Mouse (Mus musculus): Measurements from ENCODE around the gene Rere.
"Not testable (repeated sequence)": the region's sequence is repeated elsewhere in the genome, so short reads cannot be mapped to it uniquely, and the experiment has no call there.

Gene Rere

DNA sequence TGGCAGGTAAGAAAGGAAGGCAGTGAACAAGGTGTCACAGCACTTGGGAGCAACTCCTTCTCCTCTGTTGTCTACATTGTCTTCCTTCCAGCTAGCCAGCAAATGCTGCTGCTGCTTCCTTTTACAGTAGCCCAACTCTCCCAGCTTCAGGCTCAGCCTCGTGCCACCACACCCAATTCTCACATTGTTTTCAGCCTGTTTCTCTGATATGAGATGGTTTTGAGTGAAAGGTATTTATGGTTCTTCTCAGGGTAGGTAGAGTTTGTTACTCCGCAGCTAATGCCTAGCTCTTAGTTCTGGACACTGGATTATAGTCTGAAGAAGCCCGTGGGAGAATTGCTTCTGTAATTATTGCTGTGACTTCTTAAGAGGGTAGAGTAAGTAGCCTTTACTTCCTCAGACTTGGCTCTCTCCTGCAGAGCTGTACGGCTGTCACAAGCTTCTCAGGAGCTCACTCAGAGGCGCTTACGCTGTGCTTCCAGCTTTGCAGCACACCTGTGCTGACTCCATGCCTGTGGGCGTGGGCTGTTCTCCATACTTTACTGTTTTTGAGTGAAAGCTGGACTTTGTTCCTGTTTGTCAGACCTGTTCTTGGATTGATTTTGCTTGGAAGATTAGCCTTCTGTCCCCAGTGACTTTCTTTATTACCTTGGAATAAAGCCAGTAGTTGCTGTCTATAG, 212.0 kb downstream of the Rere start:
- no peak for DNase-seq (ENCODE audit: inconsistent age in 2 of 2, low spot score in 1 of 2)

GRCm38 (mm10) chr4:150493938-150494330, 212.5 kb downstream of the Rere start:
- DNase-seq (ENCODE audit: inconsistent age in 2 of 2, low spot score in 1 of 2), result not testable (repeated sequence)

DNA sequence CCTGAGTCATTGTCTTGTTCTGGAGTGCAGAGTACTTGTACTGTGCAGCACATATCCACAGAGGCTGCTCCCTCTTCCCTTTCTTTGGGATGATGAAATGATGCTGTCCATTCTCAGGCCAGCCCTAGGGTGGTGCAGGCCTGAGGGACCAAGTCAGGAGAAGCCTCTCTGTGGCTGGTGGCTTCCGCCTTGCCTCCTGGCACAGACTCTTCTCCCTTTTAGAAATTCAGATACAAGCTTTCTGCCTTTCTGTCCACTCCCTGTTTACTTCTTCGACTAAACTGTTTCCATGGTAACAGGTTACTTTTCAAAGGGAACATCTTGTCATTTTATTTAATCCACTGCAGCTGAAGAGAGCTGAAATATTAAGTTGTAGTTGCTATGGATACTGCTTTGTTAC, 214.1 kb downstream of the Rere start:
- no peak for DNase-seq (ENCODE audit: inconsistent age in 2 of 2, low spot score in 1 of 2)

DNA sequence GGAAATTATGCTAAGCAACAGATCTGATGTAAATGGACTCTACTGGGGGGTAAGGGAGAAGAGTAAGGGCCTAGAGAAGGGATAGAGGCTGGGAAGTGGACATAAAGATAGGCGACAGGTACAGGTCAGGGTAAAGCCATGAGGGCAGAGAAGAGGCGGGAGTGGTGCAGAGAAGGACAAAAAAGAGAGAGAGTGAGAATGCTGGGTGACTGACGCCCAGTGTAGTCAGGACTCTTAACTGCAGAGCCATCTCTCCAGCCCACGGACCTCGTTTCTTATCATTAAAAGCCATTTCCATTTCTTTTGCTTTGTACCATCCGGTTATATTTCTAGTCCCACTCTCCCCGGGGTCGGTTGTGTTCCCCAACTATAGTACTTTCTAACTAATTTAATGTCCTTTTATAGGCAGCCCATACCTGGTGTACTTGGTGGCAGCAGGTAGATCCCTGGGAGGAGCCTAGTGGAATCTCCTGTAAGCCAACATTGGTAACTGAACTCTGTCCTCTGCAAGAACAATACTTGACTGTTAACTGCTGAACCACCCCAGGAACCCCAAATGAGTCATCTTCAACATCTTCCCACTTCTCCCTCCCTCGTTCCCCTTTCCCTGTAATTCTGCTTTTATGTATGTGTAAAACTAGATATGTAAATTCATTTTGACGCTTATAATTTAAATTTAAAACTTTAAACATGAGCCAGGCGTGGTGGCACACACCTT, 223.0 kb downstream of the Rere start:
- DNase-seq (ENCODE audit: inconsistent age in 2 of 2, low spot score in 1 of 2), result no peak

DNA sequence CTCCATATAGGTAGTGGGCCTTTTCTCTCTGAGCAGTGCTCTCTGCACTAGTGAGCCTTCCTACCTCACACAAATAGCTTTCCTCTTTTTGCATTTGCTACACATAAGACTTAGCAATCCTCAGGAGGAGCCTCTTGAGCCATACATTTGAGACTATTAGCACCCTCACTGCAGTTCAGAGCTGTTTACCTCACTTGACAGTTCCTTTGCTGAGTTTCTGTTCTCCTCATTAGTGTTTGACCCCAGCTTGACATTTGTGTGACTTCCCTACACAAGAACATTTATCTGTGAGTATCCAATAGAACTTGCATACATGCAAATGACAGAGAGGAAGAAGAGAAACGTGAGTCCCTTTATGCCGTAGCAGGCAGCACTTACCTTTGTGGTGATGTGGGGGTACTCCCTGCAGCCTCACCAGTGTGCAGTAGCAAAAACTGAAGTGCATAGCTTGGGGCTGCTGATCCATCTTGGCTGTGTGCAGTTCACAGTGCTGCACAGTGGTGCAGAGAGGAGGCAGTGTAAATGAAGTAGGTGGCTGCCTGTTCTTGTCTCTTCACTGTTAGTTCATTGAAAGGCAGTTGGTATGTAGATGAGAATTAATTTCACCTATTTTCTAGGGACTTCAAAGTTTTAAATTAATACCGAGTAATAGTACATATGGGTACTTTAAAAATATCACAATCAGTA, 227.7 kb downstream of the Rere start:
- DNase-seq (ENCODE audit: inconsistent age in 2 of 2, low spot score in 1 of 2), result no peak

DNA sequence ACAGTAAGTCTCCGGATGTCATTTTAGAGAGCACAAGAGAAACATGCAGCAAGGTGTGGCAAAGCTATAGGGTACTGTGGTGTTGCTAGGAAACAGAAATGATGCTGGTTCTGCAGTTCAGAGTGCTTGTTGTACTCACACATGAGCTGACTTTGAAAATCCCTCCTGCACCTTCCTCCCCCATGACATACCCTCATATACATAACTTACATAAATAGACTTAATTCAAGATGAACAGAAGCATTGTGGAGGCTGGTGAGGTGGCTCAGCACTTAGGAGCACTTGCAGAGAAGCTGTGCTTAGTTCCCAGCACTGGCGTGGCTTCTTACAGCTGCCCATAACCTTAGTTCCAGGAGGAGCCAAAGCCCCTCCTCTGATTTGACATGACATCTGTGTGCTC, 228.6 kb downstream of the Rere start:
- DNase-seq (ENCODE audit: inconsistent age in 2 of 2, low spot score in 1 of 2), result no peak

- not testable (repeated sequence) for DNase-seq (ENCODE audit: inconsistent age in 2 of 2, low spot score in 1 of 2)
These were observed 231.9 kb downstream of the Rere start for GRCm38 (mm10) chr4:150513387-150513786.

DNA sequence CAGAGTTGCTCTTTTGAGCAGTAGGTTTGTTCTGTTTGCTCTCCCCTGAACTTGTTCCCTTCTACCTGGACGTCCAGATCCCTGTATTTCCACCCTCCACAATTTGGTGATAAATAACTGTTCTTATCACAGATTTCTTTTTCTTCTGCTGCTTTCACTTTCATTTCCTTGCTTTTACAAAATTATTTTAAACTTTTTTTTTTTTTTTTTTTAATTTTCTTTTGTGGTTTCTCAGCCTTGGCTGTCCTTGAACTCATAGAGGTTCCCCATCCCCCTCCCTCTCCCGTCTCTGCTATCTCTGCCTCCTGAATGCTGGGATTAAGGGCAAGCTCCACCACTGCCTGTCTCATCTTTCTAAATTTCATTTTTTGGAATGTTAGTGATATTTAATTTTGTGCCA, 234.8 kb downstream of the Rere start:
- DNase-seq (ENCODE audit: inconsistent age in 2 of 2, low spot score in 1 of 2), result no peak

- DNase-seq (ENCODE audit: inconsistent age in 2 of 2, low spot score in 1 of 2), result peak; percentile 46 to 70
These were observed 235.9 kb downstream of the Rere start for GRCm38 (mm10) chr4:150517381-150517780.

- DNase-seq (ENCODE audit: inconsistent age in 2 of 2, low spot score in 1 of 2), result no peak
These were observed 237.4 kb downstream of the Rere start for GRCm38 (mm10) chr4:150518826-150519225.

GRCm38 (mm10) chr4:150520069-150520468, 238.6 kb downstream of the Rere start:
- no peak for DNase-seq (ENCODE audit: inconsistent age in 2 of 2, low spot score in 1 of 2)

DNA sequence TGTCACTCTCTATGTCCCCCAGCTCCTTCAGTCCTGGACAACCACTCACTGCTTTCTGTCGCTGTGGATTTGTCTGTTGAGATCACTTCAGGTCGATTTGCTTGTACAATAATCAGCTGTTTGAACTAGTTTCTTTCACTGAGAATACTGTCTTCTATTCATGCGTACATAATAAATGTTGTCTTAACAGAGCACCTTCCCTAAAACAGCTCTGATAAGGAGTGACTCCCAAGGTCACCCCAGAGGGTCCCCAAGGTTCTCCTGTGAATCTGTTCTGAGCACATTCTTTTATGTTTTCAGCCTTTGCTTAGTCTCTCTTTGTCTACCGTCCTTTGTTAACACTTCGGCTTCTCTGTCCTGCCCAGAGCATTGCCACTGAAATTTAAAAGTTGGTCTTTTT, 241.0 kb downstream of the Rere start:
- no peak for DNase-seq (ENCODE audit: inconsistent age in 2 of 2, low spot score in 1 of 2)

GRCm38 (mm10) chr4:150523351-150523750, 241.9 kb downstream of the Rere start:
- DNase-seq (ENCODE audit: inconsistent age in 2 of 2, low spot score in 1 of 2), result no peak

- DNase-seq (ENCODE audit: inconsistent age in 2 of 2, low spot score in 1 of 2), result no peak
These were observed 244.8 kb downstream of the Rere start for GRCm38 (mm10) chr4:150526269-150526668.

DNA sequence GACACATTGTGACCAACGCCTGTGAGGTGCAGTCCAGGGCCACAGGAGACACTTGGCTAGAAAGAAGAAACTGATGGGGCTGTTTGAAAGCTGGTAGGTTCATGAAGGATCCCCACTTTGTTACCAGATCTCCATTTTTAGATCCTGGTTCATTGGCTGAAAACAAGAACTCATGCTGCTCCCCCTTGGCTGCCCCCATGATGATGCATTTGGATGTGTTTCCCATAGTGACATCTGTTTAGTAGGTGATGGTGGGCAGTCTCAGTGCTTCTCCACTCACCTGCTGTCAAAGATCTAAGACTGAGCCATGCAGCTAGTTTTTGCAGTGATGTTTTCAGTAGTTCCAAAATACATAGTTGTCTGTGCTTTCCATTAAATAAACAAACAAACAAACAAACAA, 247.0 kb downstream of the Rere start:
- no peak for DNase-seq (ENCODE audit: inconsistent age in 2 of 2, low spot score in 1 of 2)

DNA sequence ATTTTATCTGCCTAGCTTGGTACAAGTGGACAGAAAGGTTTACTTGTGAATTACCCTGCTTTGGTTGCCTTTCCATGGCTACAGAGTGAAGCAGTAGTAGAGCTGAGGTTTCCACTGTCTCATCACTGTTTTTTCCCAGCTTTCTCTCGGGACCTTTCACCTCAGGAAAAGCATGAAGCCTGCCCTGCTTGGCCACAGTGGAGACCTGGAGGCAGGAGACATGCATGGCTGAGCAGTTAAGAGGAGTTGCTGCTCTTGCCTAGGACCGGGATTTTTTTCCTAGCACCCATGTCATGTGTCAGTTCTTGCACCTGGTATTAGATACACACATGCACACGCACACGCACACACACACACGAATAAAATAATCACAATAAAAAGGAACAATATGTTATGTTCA, 247.4 kb downstream of the Rere start:
- DNase-seq (ENCODE audit: inconsistent age in 2 of 2, low spot score in 1 of 2), result no peak

GRCm38 (mm10) chr4:150531869-150532268, 250.4 kb downstream of the Rere start:
- no peak for DNase-seq (ENCODE audit: inconsistent age in 2 of 2, low spot score in 1 of 2)

- DNase-seq (ENCODE audit: inconsistent age in 2 of 2, low spot score in 1 of 2), result peak in 1 of 2 experiments; percentile 48
These were observed 255.5 kb downstream of the Rere start for GRCm38 (mm10) chr4:150536821-150537510.

DNA sequence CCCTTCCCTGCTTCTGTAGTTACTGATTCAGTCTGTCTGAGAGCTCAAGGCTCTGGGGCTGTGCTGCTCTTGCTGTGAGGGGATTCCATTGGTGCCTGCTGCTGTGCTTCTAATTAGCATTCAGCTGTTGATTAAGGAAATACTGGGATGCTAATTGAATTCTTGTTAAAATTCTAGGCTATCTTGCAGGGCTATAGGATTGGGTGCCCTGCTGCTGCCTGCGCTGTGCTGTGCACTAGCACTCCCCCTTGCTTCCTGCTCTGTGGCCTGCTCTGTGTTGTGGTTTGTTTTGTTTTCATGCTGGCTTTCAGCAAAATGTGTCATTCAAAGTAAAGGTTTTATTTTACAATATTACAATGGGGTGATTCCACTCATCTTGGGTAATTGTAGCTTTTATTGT, 258.4 kb downstream of the Rere start:
- DNase-seq (ENCODE audit: inconsistent age in 2 of 2, low spot score in 1 of 2), result no peak

- no peak for DNase-seq (ENCODE audit: inconsistent age in 2 of 2, low spot score in 1 of 2)
These were observed 259.1 kb downstream of the Rere start for GRCm38 (mm10) chr4:150540392-150541094.

GRCm38 (mm10) chr4:150544231-150544630, 262.8 kb downstream of the Rere start:
- DNase-seq (ENCODE audit: inconsistent age in 2 of 2, low spot score in 1 of 2), result no peak

Data from adrenal gland, adult (tissue).